Mouse (Mus musculus): ENCODE measurements around the gene Taok3. TPM values are rescaled to one million over a fixed set of nuclear protein-coding genes. Genes with fewer than 3 reads are reported as not detected.

The Taok3 gene
- polyA plus RNA-seq, 1 experiment from 2014 or later, result 40.4 TPM

- no peak overlapping the region for H3K27ac ChIP-seq (ENCODE audit: low read depth, low read length)
- no peak overlapping the region for H3K4me2 ChIP-seq (replicated peaks; ENCODE audit: low read depth)
- ATAC-seq, result no peak
- peaks cover 8% of the 10 kb centered on the region; the same call in 1 of the 2 replicates for H3K36me3 ChIP-seq (ENCODE audit: control insufficient read depth, insufficient read depth)
- H3K4me1 ChIP-seq (replicated peaks; ENCODE audit: control insufficient read depth, insufficient read depth, low read length), result no peaks in the 10 kb centered on the region
- no peak for TF ChIP-seq CTCF (IDR thresholded peaks at IDR 0.05; ENCODE audit: low read depth)
- H3K4me3 ChIP-seq (ENCODE audit: low read depth, low read length), result no peak overlapping the region
- no peak overlapping the region for H3K9ac ChIP-seq (ENCODE audit: low read depth, low read length)
- 90% methylated on average over 14 of the region's 14 CpGs for WGBS
- H3K9me3 ChIP-seq (ENCODE audit: control insufficient read depth), result no peaks in the 10 kb centered on the region
- H3K27me3 ChIP-seq (replicated peaks; ENCODE audit: control insufficient read depth, insufficient read depth, low read length), result no peaks in the 10 kb centered on the region
Measured at GRCm38 (mm10) chr5:117168351-117169100, 48.6 kb downstream of the Taok3 start.

DNA sequence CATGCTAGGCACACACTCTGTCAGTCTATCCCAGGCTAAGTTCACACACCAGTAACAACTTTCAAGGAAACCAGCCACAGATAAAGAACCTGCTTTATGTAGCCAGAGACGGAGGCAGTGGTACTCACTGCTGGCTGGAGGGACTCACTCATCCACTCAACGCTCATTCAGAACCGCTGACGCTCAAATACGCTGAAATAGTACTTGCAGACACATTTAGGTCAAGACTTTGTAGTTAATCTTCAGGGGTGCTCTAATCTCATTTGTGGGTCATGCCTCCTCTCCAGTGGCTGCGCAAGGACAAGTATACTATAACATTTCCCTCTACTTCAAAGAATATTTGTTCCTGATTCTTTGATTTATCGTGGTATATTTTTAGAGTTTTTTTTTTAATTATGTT lies 54.1 kb downstream of the Taok3 start:
- 99% methylated on average over 7 of the region's 7 CpGs for WGBS

GRCm38 (mm10) chr5:117175896-117176295 lies 56.0 kb downstream of the Taok3 start:
- Histone ChIP-seq H3K27ac (ENCODE audit: low read depth, low read length) (no peak overlapping the region), H3K4me3 (ENCODE audit: low read depth, low read length) (no peak overlapping the region), H3K9me3 (ENCODE audit: control insufficient read depth) (no peaks in the 10 kb centered on the region), H3K9ac (ENCODE audit: low read depth, low read length) (no peak overlapping the region), H3K4me1 (replicated peaks; ENCODE audit: control insufficient read depth, insufficient read depth, low read length) (no peaks in the 10 kb centered on the region), H3K27me3 (replicated peaks; ENCODE audit: control insufficient read depth, insufficient read depth, low read length) (no peaks in the 10 kb centered on the region), H3K36me3 (ENCODE audit: control insufficient read depth, insufficient read depth) (peaks cover 5% of the 10 kb centered on the region; the same call in 1 of the 2 replicates), H3K4me2 (replicated peaks; ENCODE audit: low read depth) (no peak overlapping the region)
- no peak for TF ChIP-seq CTCF (IDR thresholded peaks at IDR 0.05; ENCODE audit: low read depth)
- 75% methylated on average over 8 of the region's 8 CpGs for WGBS
- ATAC-seq, result no peak

More for the DNA sequence above, 54.1 kb downstream of the Taok3 start:
- no peak for TF ChIP-seq CTCF (IDR thresholded peaks at IDR 0.05; ENCODE audit: low read depth)
- no peak overlapping the region for H3K4me3 ChIP-seq (ENCODE audit: low read depth, low read length)
- no peak for ATAC-seq
- no peak overlapping the region for H3K27ac ChIP-seq (ENCODE audit: low read depth, low read length)
- H3K9me3 ChIP-seq (ENCODE audit: control insufficient read depth), result no peaks in the 10 kb centered on the region
- H3K4me1 ChIP-seq (replicated peaks; ENCODE audit: control insufficient read depth, insufficient read depth, low read length), result no peaks in the 10 kb centered on the region
- H3K9ac ChIP-seq (ENCODE audit: low read depth, low read length), result no peak overlapping the region
- H3K4me2 ChIP-seq (replicated peaks; ENCODE audit: low read depth), result no peak overlapping the region
- peaks cover 5% of the 10 kb centered on the region; the same call in 1 of the 2 replicates for H3K36me3 ChIP-seq (ENCODE audit: control insufficient read depth, insufficient read depth)
- H3K27me3 ChIP-seq (replicated peaks; ENCODE audit: control insufficient read depth, insufficient read depth, low read length), result no peaks in the 10 kb centered on the region

DNA sequence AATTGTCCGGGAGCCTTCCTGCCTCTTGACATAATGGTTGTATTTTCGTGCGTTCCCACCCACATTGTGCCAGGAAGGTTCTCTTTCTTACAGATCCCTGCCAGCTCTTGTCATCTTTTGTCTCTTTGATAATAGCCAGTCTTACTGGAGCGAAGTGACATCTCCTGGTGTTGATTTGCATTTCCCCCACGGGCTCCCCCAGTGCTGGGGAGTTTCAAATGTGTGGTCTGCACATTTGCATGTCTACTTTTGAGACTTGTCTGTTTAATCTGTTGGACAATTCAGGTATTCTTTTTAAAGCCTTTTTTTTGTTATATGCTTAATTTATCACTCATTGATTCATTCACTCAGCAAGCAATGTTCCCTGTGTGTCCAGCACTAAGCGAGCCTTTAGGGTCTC lies 58.1 kb downstream of the Taok3 start:
- peaks cover 3% of the 10 kb centered on the region; the same call in 1 of the 2 replicates for H3K36me3 ChIP-seq (ENCODE audit: control insufficient read depth, insufficient read depth)

DNA sequence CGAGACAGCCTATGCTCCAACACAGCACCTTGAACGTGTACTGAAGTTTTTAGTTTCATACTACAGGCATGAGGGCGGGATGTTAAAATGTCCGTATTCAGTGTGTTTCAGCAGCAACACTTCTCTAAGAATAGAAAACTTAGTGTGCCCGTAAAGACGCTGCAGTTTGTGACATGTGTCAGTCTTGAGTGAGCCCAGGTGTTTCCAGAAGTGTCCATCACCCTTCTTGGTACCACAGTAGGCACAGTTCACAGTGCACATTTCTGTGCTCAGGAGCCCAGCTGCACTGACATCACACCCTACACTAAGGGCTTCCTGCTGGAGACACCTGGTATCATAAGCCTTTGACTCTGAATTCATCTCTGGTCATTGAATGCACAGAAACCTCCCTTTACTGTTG lies 58.6 kb downstream of the Taok3 start:
- Histone ChIP-seq H3K9ac (ENCODE audit: low read depth, low read length) (no peak overlapping the region), H3K36me3 (ENCODE audit: control insufficient read depth, insufficient read depth) (no peaks in the 10 kb centered on the region; the same call in 1 of the 2 replicates), H3K9me3 (ENCODE audit: control insufficient read depth) (no peaks in the 10 kb centered on the region), H3K27ac (ENCODE audit: low read depth, low read length) (no peak overlapping the region), H3K4me1 (replicated peaks; ENCODE audit: control insufficient read depth, insufficient read depth, low read length) (no peaks in the 10 kb centered on the region; the same call in 1 of the 2 replicates), H3K4me2 (replicated peaks; ENCODE audit: low read depth) (no peak overlapping the region), H3K27me3 (replicated peaks; ENCODE audit: control insufficient read depth, insufficient read depth, low read length) (no peaks in the 10 kb centered on the region), H3K4me3 (ENCODE audit: low read depth, low read length) (no peak overlapping the region)
- ATAC-seq, result no peak
- WGBS, result 69% methylated on average over 6 of the region's 6 CpGs
- TF ChIP-seq CTCF (IDR thresholded peaks at IDR 0.05; ENCODE audit: low read depth), result no peak

More for the DNA sequence above, 58.1 kb downstream of the Taok3 start:
- H3K4me2 ChIP-seq (replicated peaks; ENCODE audit: low read depth), result no peak overlapping the region
- ATAC-seq, result no peak
- TF ChIP-seq CTCF (IDR thresholded peaks at IDR 0.05; ENCODE audit: low read depth), result no peak
- no peaks in the 10 kb centered on the region; the same call in 1 of the 2 replicates for H3K4me1 ChIP-seq (replicated peaks; ENCODE audit: control insufficient read depth, insufficient read depth, low read length)
- no peaks in the 10 kb centered on the region for H3K27me3 ChIP-seq (replicated peaks; ENCODE audit: control insufficient read depth, insufficient read depth, low read length)
- no peak overlapping the region for H3K9ac ChIP-seq (ENCODE audit: low read depth, low read length)
- no peak overlapping the region for H3K4me3 ChIP-seq (ENCODE audit: low read depth, low read length)
- no peak overlapping the region for H3K27ac ChIP-seq (ENCODE audit: low read depth, low read length)
- 72% methylated on average over 6 of the region's 6 CpGs for WGBS
- no peaks in the 10 kb centered on the region for H3K9me3 ChIP-seq (ENCODE audit: control insufficient read depth)

GRCm38 (mm10) chr5:117181921-117182320 lies 62.0 kb downstream of the Taok3 start:
- Histone ChIP-seq H3K27me3 (replicated peaks; ENCODE audit: control insufficient read depth, insufficient read depth, low read length) (no peaks in the 10 kb centered on the region), H3K4me3 (ENCODE audit: low read depth, low read length) (no peak overlapping the region), H3K4me2 (replicated peaks; ENCODE audit: low read depth) (no peak overlapping the region), H3K36me3 (ENCODE audit: control insufficient read depth, insufficient read depth) (peaks cover 18% of the 10 kb centered on the region), H3K9ac (ENCODE audit: low read depth, low read length) (no peak overlapping the region), H3K27ac (ENCODE audit: low read depth, low read length) (0 out of 2 replicates have a peak overlapping the region, but pooled peaks have one; percentile 46), H3K9me3 (ENCODE audit: control insufficient read depth) (0 out of 2 replicates have a peak, but pooled peaks cover 6% of the 10 kb centered on the region), H3K4me1 (replicated peaks; ENCODE audit: control insufficient read depth, insufficient read depth, low read length) (no peaks in the 10 kb centered on the region; the same call in 1 of the 2 replicates)
- 67% methylated on average over 5 of the region's 5 CpGs for WGBS
- no peak for TF ChIP-seq CTCF (IDR thresholded peaks at IDR 0.05; ENCODE audit: low read depth)
- no peak for ATAC-seq
